Mouse (Mus musculus): ENCODE results near the gene Brd2.
A peak's percentile ranks its signal among the peaks of the same experiment; 100 is the strongest.

Brd2 gene

DNA sequence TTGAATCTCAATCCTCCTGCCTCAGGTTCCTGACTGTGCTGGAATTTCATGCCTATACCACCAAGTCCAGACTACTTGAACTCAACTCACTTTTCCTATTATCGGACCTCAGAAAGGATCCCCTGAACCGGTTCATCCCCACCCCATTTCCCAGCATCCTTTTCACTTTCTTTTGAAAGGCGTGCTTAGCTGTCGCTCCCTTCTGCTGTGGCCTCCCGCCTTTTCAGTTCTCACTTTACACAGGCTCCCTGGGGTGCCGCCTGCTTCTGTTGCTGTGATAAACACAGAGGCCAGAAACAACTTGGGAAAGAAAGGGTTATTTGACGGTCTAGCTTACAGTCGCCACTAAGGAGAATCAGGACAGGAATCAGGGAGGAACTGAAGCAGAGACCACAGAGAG, 39.3 kb downstream of the Brd2 start:
- no peak for DNase-seq (ENCODE audit: low spot score)

DNA sequence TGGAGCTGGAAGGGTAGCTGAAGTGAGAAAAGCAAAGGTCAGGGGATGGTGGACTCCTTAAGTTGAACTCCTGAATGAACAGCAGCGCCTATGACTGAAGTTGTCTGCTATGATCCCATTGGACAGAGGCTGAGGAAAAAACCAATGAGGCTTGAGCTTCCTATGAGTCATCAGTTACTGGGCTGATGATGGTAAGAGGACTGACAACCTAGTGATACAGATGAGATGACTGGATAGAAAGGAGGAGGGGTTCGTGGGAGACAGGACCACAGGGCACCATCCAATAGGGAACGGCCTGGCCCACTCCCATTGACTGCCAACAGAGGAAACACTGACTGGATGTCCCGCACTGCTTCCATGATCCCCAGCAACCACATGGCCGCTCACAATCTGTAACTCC, 42.8 kb downstream of the Brd2 start:
- DNase-seq (ENCODE audit: low spot score), result peak; percentile 52

DNA sequence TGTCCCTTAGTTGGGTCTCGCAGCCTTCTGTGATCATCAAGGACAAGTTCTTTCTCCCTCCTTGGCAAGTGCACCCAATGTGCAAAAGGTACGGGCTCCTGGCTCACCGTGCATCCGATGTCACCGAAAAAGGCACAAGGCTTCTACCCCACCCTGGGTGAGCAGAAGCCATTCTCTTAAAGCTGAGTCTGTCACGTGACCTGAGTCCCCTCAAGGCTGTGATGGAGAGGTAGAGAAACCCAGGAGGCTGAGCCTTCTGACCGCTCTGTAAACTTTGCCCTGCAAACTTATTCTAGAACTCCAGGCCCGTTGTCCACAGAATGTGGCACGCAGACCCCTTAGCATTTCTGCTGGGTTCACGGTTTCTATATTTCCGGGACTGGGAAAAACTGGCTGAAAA, 43.4 kb downstream of the Brd2 start:
- no peak for DNase-seq (ENCODE audit: low spot score)

DNA sequence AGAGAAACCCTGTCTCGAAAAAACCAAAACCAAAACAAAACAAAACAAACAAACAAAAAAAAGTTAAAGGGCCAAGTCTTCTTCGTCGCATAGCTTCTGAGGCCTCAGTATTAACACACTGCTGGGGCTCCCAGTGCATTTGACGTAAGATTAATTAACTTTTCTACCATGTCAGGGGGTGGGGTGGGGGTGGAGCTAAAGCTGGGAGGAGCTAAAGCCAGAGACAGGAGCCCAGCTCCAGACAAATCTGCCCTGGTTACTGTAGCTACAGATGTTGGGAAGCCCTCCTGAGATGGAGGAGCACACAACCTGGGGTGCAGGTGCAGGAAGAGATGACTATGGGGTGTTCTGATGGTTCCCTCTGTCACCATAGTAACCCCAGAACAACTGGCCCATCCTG, 44.3 kb downstream of the Brd2 start:
- DNase-seq (ENCODE audit: low spot score), result no peak

DNA sequence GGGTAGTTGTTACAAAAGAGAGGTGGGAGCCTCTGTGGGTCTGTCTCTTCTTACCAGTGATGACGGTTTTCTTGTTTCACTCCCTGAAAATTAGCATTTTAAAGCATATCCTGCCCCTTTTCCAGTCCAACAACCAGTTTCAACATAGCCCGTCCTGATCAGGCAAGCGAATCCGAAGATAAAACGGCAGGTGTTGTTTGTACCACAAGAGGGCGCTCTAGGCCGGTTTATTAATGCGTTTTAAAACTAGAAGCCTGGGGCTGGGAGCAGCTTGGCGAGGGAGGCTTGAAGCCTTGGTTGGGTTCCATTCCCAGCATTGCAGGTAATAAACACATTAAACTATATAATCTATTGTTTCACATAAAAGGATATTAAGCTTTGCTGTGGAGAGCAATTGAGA, 44.9 kb downstream of the Brd2 start:
- peak; percentile 69 for DNase-seq (ENCODE audit: low spot score)

DNA sequence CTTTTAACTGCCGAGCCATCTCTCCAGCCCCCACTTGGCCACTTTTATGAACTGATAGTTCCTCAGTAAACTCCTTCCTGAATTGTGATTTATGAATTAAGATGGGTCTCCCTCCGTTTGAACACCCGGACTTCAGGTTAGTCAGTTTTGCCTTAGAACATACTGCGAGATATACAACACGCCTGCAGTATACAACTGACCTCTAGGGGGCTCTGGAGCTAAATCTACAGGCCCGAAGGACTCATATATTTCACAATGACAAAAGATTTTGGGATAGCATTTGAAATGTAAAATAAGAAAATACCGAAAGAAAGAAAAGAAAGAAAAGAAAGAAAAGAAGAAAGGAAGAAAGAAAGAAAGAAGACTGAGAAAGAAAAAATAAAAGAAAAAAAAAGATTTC, 47.2 kb downstream of the Brd2 start:
- peak; percentile 73 for DNase-seq (ENCODE audit: low spot score)

DNA sequence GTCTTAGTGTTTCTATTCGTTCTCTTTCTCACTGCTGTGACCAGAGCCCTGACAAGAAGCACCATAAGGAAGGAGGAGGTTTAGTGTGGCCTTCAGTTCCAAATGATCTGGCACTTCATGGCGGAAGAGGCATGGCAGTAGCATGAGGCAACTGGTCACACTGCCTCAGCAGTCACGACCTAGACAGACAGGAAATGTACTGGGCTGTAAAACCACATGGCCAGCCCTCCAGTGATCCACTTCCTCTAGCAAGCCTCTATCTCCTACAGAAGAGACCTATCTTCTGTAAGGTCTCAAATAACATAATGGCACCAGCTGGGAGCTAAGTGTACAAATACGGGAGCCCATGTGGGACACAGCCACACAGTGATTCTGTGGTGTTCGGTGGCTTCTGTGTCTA, 50.3 kb downstream of the Brd2 start:
- DNase-seq (ENCODE audit: low spot score), result no peak

DNA sequence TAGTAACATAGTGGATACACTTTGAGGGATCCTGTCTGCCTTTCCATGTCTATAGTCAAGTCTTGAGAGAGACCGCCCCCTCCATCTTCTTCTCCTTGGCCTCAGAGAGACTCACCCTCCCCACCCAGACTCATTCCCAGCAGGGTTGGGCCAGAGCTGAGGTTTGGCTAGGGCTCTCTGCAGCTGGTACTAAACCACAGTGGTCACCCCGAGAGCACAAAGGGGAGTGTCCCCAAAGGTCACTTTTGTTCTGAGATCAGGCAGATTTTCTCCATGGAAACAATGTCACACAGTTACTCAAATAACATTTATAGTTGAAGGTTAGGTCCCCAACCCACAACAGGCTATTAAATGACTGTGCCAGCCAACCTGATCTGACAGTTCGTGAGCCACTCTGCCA, 53.6 kb downstream of the Brd2 start:
- no peak for DNase-seq (ENCODE audit: low spot score)
